Mouse (Mus musculus) MEL (cell line): ENCODE data around the gene Strn. TPM values are rescaled to one million over a fixed set of nuclear protein-coding genes. Genes with fewer than 3 reads are reported as not detected.

Experiments
- DNase-seq: peaks from one replicate; pipeline ENCODE4 v3.0.0; 2011; ENCODE audit warnings: low read depth, low spot score
- H3K27ac ChIP-seq: 2 replicates; pipeline ENCODE4 v1.5.1; 2012; ENCODE audit warnings: low read depth, mild to moderate bottlenecking, control low read depth, low read length, moderate library complexity; ENCODE audit not compliant: control insufficient read depth
- H3K27me3 ChIP-seq, 2 experiments: fragments of 150-350 bp in 1 of 2; sonication (generic) in 1 of 2; 2 replicates each; pipeline ENCODE4 v1.6.1; 2012; ENCODE audit warnings: low read length in 2 of 2, mild to moderate bottlenecking in 2 of 2, improper control_type of control experiment in 1 of 2, moderate library complexity in 1 of 2; ENCODE audit not compliant: insufficient read depth in 2 of 2, control insufficient read depth in 1 of 2
- H3K36me3 ChIP-seq, 2 experiments: 2 replicates each; pipeline ENCODE4 v1.6.1; 2012 to 2014; ENCODE audit warnings: low read length in 2 of 2, improper control_type of control experiment in 1 of 2, inconsistent platforms in 1 of 2, mild to moderate bottlenecking in 1 of 2; ENCODE audit not compliant: insufficient read depth in 2 of 2, control insufficient read depth in 1 of 2
- H3K4me1 ChIP-seq, 2 experiments: fragments of 150-350 bp in 1 of 2; sonication (generic) in 1 of 2; 2 replicates each; pipeline ENCODE4 v1.6.1; 2012; ENCODE audit warnings: low read length in 2 of 2, improper control_type of control experiment in 1 of 2, mild to moderate bottlenecking in 1 of 2; ENCODE audit not compliant: insufficient read depth in 2 of 2, control insufficient read depth in 1 of 2
- H3K4me3 ChIP-seq, 2 experiments: fragments of 150-350 bp in 1 of 2; sonication (generic) in 1 of 2; 2 replicates each; pipeline ENCODE4 v1.5.1; 2012; ENCODE audit warnings: low read depth in 2 of 2, low read length in 2 of 2, mild to moderate bottlenecking in 2 of 2, moderate library complexity in 2 of 2, control low read depth in 1 of 2, improper control_type of control experiment in 1 of 2; ENCODE audit not compliant: control insufficient read depth in 1 of 2, insufficient read depth in 1 of 2
- H3K79me2 ChIP-seq: 2 replicates; pipeline ENCODE4 v1.6.1; 2012; ENCODE audit warnings: mild to moderate bottlenecking, low read length, moderate library complexity; ENCODE audit not compliant: control insufficient read depth, poor library complexity, insufficient read depth
- H3K9ac ChIP-seq: 2 replicates; pipeline ENCODE4 v1.6.1; 2012; ENCODE audit warnings: low read depth, mild to moderate bottlenecking, control low read depth, low read length, moderate library complexity; ENCODE audit not compliant: control insufficient read depth, poor library complexity, severe bottlenecking
- H3K9me3 ChIP-seq: fragments of 150-350 bp; sonication (generic); replicated peaks from 2 replicates; pipeline ENCODE4 v1.6.1; 2012; ENCODE audit warnings: mild to moderate bottlenecking, low read length, improper control_type of control experiment, moderate library complexity; ENCODE audit not compliant: insufficient read depth
- CHD1 ChIP-seq: IDR thresholded peaks from 2 replicates; pipeline ENCODE4 v1.6.1; 2012; ENCODE audit warnings: low read depth, mild to moderate bottlenecking, inconsistent platforms, low read length, improper control_type of control experiment
- CTCF ChIP-seq, 3 experiments: IDR thresholded peaks in 2 of 3; conservative IDR thresholded peaks in 1 of 3; 2 replicates each; pipeline ENCODE4 v1.5.1; 2011 to 2012; ENCODE audit warnings: low read length in 3 of 3, low read depth in 2 of 3, mild to moderate bottlenecking in 2 of 3, improper control_type of control experiment in 1 of 3, inconsistent platforms in 1 of 3, mixed read lengths in 1 of 3, moderate library complexity in 1 of 3; ENCODE audit not compliant: control insufficient read depth in 1 of 3, insufficient read depth in 1 of 3, poor library complexity in 1 of 3, severe bottlenecking in 1 of 3
- E2F4 ChIP-seq: IDR thresholded peaks from 2 replicates; pipeline ENCODE4 v1.6.1; 2011; ENCODE audit warnings: low read depth, low read length, improper control_type of control experiment, borderline replicate concordance
- ELF1 ChIP-seq: IDR thresholded peaks from 2 replicates; pipeline ENCODE4 v1.6.1; 2014; ENCODE audit warnings: low read depth, mild to moderate bottlenecking, inconsistent platforms, low read length, improper control_type of control experiment, moderate library complexity
- ETS1 ChIP-seq: IDR thresholded peaks from 2 replicates; pipeline ENCODE4 v1.6.1; 2012; ENCODE audit warnings: low read depth, mild to moderate bottlenecking, inconsistent platforms, low read length, improper control_type of control experiment, moderate library complexity
- GATA1 ChIP-seq: IDR thresholded peaks from 2 replicates; pipeline ENCODE4 v1.6.1; 2011; ENCODE audit warnings: low read depth, low read length, improper control_type of control experiment
- HCFC1 ChIP-seq: IDR thresholded peaks from 2 replicates; pipeline ENCODE4 v1.6.1; 2012; ENCODE audit warnings: low read depth, mild to moderate bottlenecking, inconsistent platforms, low read length, improper control_type of control experiment, moderate library complexity
- JUND ChIP-seq: IDR thresholded peaks from 2 replicates; pipeline ENCODE4 v1.6.1; 2011; ENCODE audit warnings: low read depth, mild to moderate bottlenecking, improper control_type of control experiment, low read length
- MAFK ChIP-seq: IDR thresholded peaks from 2 replicates; pipeline ENCODE4 v1.6.1; 2011; ENCODE audit warnings: low read depth, mild to moderate bottlenecking, low read length, improper control_type of control experiment, borderline replicate concordance
- MEF2A ChIP-seq: IDR thresholded peaks from 2 replicates; pipeline ENCODE4 v1.6.1; 2014; ENCODE audit warnings: low read depth, mild to moderate bottlenecking, inconsistent platforms, low read length, improper control_type of control experiment; ENCODE audit not compliant: poor library complexity, insufficient replicate concordance, severe bottlenecking; ENCODE audit errors: extremely low read depth
- MXI1 ChIP-seq: IDR thresholded peaks from 2 replicates; pipeline ENCODE4 v1.6.1; 2011; ENCODE audit warnings: mild to moderate bottlenecking, low read depth, low read length, improper control_type of control experiment
- NELFE ChIP-seq: IDR thresholded peaks from 2 replicates; pipeline ENCODE4 v1.6.1; 2011; ENCODE audit warnings: low read depth, low read length, improper control_type of control experiment
- NRF1 ChIP-seq: IDR thresholded peaks from 2 replicates; pipeline ENCODE4 v1.6.1; 2014; ENCODE audit warnings: low read depth, mild to moderate bottlenecking, inconsistent platforms, low read length, improper control_type of control experiment, moderate library complexity; ENCODE audit not compliant: poor library complexity, insufficient read depth, severe bottlenecking
- POLR2A ChIP-seq, 2 experiments: IDR thresholded peaks; 2 replicates each; pipeline ENCODE4 v1.6.1; 2011 to 2012; ENCODE audit warnings: low read length in 2 of 2, mild to moderate bottlenecking in 2 of 2, control low read depth in 1 of 2, improper control_type of control experiment in 1 of 2, low read depth in 1 of 2, moderate library complexity in 1 of 2; ENCODE audit not compliant: control insufficient read depth in 1 of 2, insufficient read depth in 1 of 2, poor library complexity in 1 of 2
- POLR2AphosphoS5 ChIP-seq: IDR thresholded peaks from 2 replicates; pipeline ENCODE4 v1.6.1; 2012; ENCODE audit warnings: low read depth, borderline replicate concordance, mild to moderate bottlenecking, inconsistent platforms, low read length, moderate library complexity, mixed read lengths
- RCOR1 ChIP-seq: IDR thresholded peaks from 2 replicates; pipeline ENCODE4 v1.6.1; 2012; ENCODE audit warnings: low read depth, mild to moderate bottlenecking, inconsistent platforms, low read length, improper control_type of control experiment
- TCF12 ChIP-seq: IDR thresholded peaks from 2 replicates; pipeline ENCODE4 v1.6.1; 2014; ENCODE audit warnings: low read depth, mild to moderate bottlenecking, inconsistent platforms, low read length, improper control_type of control experiment, moderate library complexity
- UBTF ChIP-seq: IDR thresholded peaks from 2 replicates; pipeline ENCODE4 v1.6.1; 2012; ENCODE audit warnings: low read depth, mild to moderate bottlenecking, inconsistent platforms, low read length, improper control_type of control experiment, moderate library complexity, borderline replicate concordance; ENCODE audit not compliant: insufficient read depth
- ZKSCAN1 ChIP-seq: IDR thresholded peaks from 2 replicates; pipeline ENCODE4 v1.6.1; 2012; ENCODE audit warnings: low read depth, mild to moderate bottlenecking, inconsistent platforms, low read length, improper control_type of control experiment, moderate library complexity
- polyA plus RNA-seq, 2 experiments: library from polyadenylated mRNA; stranded (reverse) in 1 of 2; unstranded in 1 of 2; fragments of >175 nt in 1 of 2; fragments of >200 nt in 1 of 2; gene quantifications; 2 replicates each; pipeline versions ENCODE4 v1.2.1 to v1.2.4; 2012; ENCODE audit warnings: low replicate concordance in 2 of 2, low read depth in 1 of 2; ENCODE audit not compliant: insufficient read length in 2 of 2, insufficient read depth in 1 of 2, missing spikeins in 1 of 2
- total RNA-seq: library from RNA; depleted of rRNA; stranded (reverse); fragments of 300-350 nt; gene quantifications from 2 replicates; pipeline ENCODE4 v1.2.3, GENCODE M21; 2012

The Strn gene
- total and polyA plus RNA-seq, 3 experiments = 10.2 to 13.9 TPM; not detected in 1

DNA sequence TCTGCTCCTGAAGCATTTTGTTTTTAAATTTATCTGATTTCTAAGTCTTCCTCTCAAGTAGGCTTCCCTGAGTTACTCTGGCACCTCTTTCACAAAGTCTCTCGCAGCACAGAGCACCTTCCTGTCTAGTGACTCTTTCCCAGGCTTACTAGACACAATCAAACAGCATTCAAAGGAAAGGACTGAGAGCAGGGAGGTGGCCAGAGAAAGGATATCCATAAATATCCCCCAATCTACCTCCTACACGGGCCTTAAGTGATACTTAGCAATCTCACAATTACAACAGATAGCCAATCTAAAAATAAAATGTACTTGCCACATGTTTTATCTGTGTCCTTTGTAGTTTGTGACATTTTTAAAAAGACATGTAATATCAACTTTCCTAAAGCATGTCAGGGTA is 31.9 kb upstream of the Strn start:
- H3K4me3 ChIP-seq = no peak overlapping the region
- H3K9me3 ChIP-seq = no peaks in the 10 kb centered on the region
- H3K27me3 ChIP-seq = no peaks in the 10 kb centered on the region
- no peaks in the 10 kb centered on the region for H3K79me2 ChIP-seq
- H3K9ac ChIP-seq = no peak overlapping the region
- TF ChIP-seq MEF2A (peak; percentile 13; the same call in 1 of the 2 replicates), POLR2A (IDR thresholded peaks at IDR 0.05; ENCODE audit: control insufficient read depth in 1 of 2, insufficient read depth in 1 of 2, low read depth in 1 of 2, low read length in 2 of 2, poor library complexity in 1 of 2) (no peak)
- no peak overlapping the region for H3K27ac ChIP-seq
- no peak for DNase-seq
- H3K36me3 ChIP-seq = peaks cover 2% of the 10 kb centered on the region in 2 experiments
- H3K4me1 ChIP-seq = peaks cover 0 to 6% of the 10 kb centered on the region in 2 experiments; a peak in 2 of 4 replicates

DNA sequence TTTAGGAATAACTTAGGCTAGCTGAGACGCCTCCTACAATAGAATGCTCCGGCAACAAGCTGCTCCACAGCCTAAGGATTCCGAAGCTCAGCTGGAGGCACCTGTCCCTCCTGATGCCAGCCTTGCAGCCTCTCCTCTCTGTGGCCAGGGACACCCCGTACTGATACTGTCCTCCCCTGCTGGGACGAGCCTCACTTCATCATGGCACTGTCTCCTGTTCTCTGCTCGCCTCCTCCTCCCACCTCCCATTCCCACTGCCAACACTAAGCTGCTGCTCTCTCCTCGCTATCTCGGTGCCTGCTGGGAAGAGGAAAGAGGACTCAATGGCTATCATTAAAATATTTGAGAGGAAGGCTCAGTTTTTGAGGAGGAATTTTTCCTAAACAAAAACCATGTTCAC is 30.6 kb upstream of the Strn start:
- Histone ChIP-seq H3K79me2 (no peaks in the 10 kb centered on the region), H3K27ac (no peak overlapping the region), H3K9ac (no peak overlapping the region), H3K4me3 (no peak overlapping the region), H3K27me3 (no peaks in the 10 kb centered on the region), H3K36me3 (peaks cover 0 to 2% of the 10 kb centered on the region in 2 experiments; a peak in 3 of 4 replicates), H3K9me3 (no peaks in the 10 kb centered on the region), H3K4me1 (peaks cover 0 to 6% of the 10 kb centered on the region in 2 experiments; a peak in 2 of 4 replicates)
- TF ChIP-seq ZKSCAN1 = no peak
- TF ChIP-seq ELF1 = no peak
- no peak for TF ChIP-seq JUND
- no peak for TF ChIP-seq MAFK
- no peak for TF ChIP-seq MXI1
- no peak for TF ChIP-seq NRF1
- no peak for TF ChIP-seq TCF12
- TF ChIP-seq CTCF (IDR thresholded peaks at IDR 0.05 in 2 of 3, conservative IDR thresholded peaks at IDR 0.05 in 1 of 3; ENCODE audit: control insufficient read depth in 1 of 3, insufficient read depth in 1 of 3, low read depth in 2 of 3, low read length in 3 of 3, poor library complexity in 1 of 3, severe bottlenecking in 1 of 3) = no peak
- TF ChIP-seq NELFE = no peak
- no peak for TF ChIP-seq HCFC1
- no peak for TF ChIP-seq UBTF
- TF ChIP-seq GATA1 = no peak
- TF ChIP-seq E2F4 = no peak
- TF ChIP-seq CHD1 = no peak
- TF ChIP-seq RCOR1 = no peak
- TF ChIP-seq ETS1 = no peak
- TF ChIP-seq POLR2AphosphoS5 = no peak
- no peak for DNase-seq
